ENCODE assay signal across 11 mouse cellular contexts in genomic region chr1:162040490-162041274, GRCm38 (mm10).
DNase-seq lines count a peak whose midpoint lies in the region; ATAC-seq lines count a peak whose summit lies in the region.
"Had no signal": no experiment of that assay in that cellular context is flagged by ENCODE, and none has a peak within 500 bp of the region (broad histone marks: within the 10 kb centered on the region; RNA-seq: fewer than 3 reads in every experiment).

No protein-coding gene starts in this region.

- WGBS in hindbrain, embryonic 12.5 days, result 90% methylated on average over 6 of the region's 6 CpGs
- WGBS in hindbrain, embryonic 11.5 days, result 94% methylated on average over 6 of the region's 6 CpGs
- 79% methylated on average over 6 of the region's 6 CpGs for WGBS in heart, embryonic 15.5 days
- 79% methylated on average over 6 of the region's 6 CpGs for WGBS in limb, embryonic 15.5 days

- H3K9me3 ChIP-seq in hindbrain, embryonic 12.5 days (replicated peaks), result no peaks in the 10 kb centered on the region
- H3K9me3 ChIP-seq in hindbrain, embryonic 11.5 days (ENCODE audit: control insufficient read depth, low read length), result no peaks in the 10 kb centered on the region
- H3K9me3 ChIP-seq in heart, embryonic 15.5 days (replicated peaks), result no peaks in the 10 kb centered on the region
- H3K9me3 ChIP-seq in limb, embryonic 15.5 days, result no peaks in the 10 kb centered on the region

- H3K4me1 ChIP-seq in hindbrain, embryonic 12.5 days, result peaks cover 24% of the 10 kb centered on the region
- no peaks in the 10 kb centered on the region for H3K4me1 ChIP-seq in hindbrain, embryonic 11.5 days (replicated peaks; ENCODE audit: control insufficient read depth, insufficient read depth, low read length)
- peaks cover 34% of the 10 kb centered on the region for H3K4me1 ChIP-seq in heart, embryonic 15.5 days (replicated peaks)
- peaks cover 60% of the 10 kb centered on the region for H3K4me1 ChIP-seq in limb, embryonic 15.5 days

- no peaks in the 10 kb centered on the region for H3K36me3 ChIP-seq in hindbrain, embryonic 12.5 days
- H3K36me3 ChIP-seq in hindbrain, embryonic 11.5 days (ENCODE audit: control insufficient read depth, insufficient read depth, low read length), result no peaks in the 10 kb centered on the region
- H3K36me3 ChIP-seq in heart, embryonic 15.5 days, result no peaks in the 10 kb centered on the region
- H3K36me3 ChIP-seq in limb, embryonic 15.5 days, result no peaks in the 10 kb centered on the region

- H3K4me3 ChIP-seq in hindbrain, embryonic 12.5 days, result no peak overlapping the region
- no peak overlapping the region for H3K4me3 ChIP-seq in hindbrain, embryonic 11.5 days (ENCODE audit: low read depth, low read length)
- no peak overlapping the region for H3K4me3 ChIP-seq in heart, embryonic 15.5 days
- no peak overlapping the region for H3K4me3 ChIP-seq in limb, embryonic 15.5 days

- no peak for ATAC-seq in hindbrain, embryonic 12.5 days (ENCODE audit: low FRiP score)
- ATAC-seq in hindbrain, embryonic 11.5 days (ENCODE audit: low FRiP score), result no peak
- no peak; the same call in 1 of the 2 replicates for ATAC-seq in heart, embryonic 15.5 days (replicated peaks; ENCODE audit: insufficient number of reproducible peaks, insufficient read depth, low FRiP score, low read depth)
- ATAC-seq in limb, embryonic 15.5 days (ENCODE audit: insufficient number of reproducible peaks, low FRiP score, low TSS enrichment, low read depth), result no peak
- ATAC-seq in erythroid progenitor cell, adult 5-6 weeks (replicated peaks; ENCODE audit: low FRiP score, poor library complexity, severe bottlenecking), result no peak
- ATAC-seq: CD4-positive, CD25-positive, alpha-beta regulatory T cell, adult 4 months; midbrain, embryonic 16.5 days had no signal

- H3K27ac ChIP-seq in hindbrain, embryonic 12.5 days, result peak overlapping the region; percentile 57; the same call in 1 of the 2 replicates
- H3K27ac ChIP-seq in hindbrain, embryonic 11.5 days (ENCODE audit: low read depth, low read length), result no peak overlapping the region
- peak overlapping the region; percentile 79 for H3K27ac ChIP-seq in heart, embryonic 15.5 days
- H3K27ac ChIP-seq in limb, embryonic 15.5 days, result peak overlapping the region; percentile 95

- no peak overlapping the region for H3K9ac ChIP-seq in hindbrain, embryonic 12.5 days
- no peak overlapping the region for H3K9ac ChIP-seq in hindbrain, embryonic 11.5 days (ENCODE audit: low read depth, low read length)
- H3K9ac ChIP-seq in heart, embryonic 15.5 days, result no peak overlapping the region
- no peak overlapping the region for H3K9ac ChIP-seq in limb, embryonic 15.5 days

- no peak overlapping the region for H3K4me2 ChIP-seq in hindbrain, embryonic 12.5 days (replicated peaks)
- no peak overlapping the region for H3K4me2 ChIP-seq in hindbrain, embryonic 11.5 days (replicated peaks; ENCODE audit: low read depth, low read length)
- no peak overlapping the region for H3K4me2 ChIP-seq in heart, embryonic 15.5 days
- no peak overlapping the region for H3K4me2 ChIP-seq in limb, embryonic 15.5 days

- no peak for DNase-seq in hindbrain, embryonic 11.5 days (ENCODE audit: low spot score)
- DNase-seq in MEL-GATA-1-ER (ENCODE audit: extremely low read depth, low read depth), result peak; percentile 2
- DNase-seq in right cerebral cortex, postnatal 4 days, result no peak
- no peak for DNase-seq in cerebellum, adult 8-10 months
- DNase-seq: right cerebral cortex, postnatal 25 days had no signal

- no peaks in the 10 kb centered on the region for H3K27me3 ChIP-seq in hindbrain, embryonic 12.5 days
- no peaks in the 10 kb centered on the region for H3K27me3 ChIP-seq in hindbrain, embryonic 11.5 days (ENCODE audit: control insufficient read depth, insufficient read depth, low read length)
- no peaks in the 10 kb centered on the region for H3K27me3 ChIP-seq in heart, embryonic 15.5 days
- H3K27me3 ChIP-seq in limb, embryonic 15.5 days, result no peaks in the 10 kb centered on the region
